Mouse (Mus musculus) frontal cortex, adult 2 months (tissue): ENCODE data around the gene Gtf2h4. TPM values are rescaled to one million over a fixed set of nuclear protein-coding genes. Genes with fewer than 3 reads are reported as not detected.

ENCODE experiments used
- DNase-seq, 2 experiments: peaks; one replicate each; pipeline ENCODE4 v3.0.0; 2022; ENCODE audit warnings: low spot score in 1 of 2; ENCODE audit errors: extremely low spot score in 1 of 2
- polyA plus RNA-seq: library from polyadenylated mRNA; depleted of rRNA; stranded (reverse); fragments of >200 nt; gene quantifications from 2 replicates; pipeline ENCODE4 v1.2.3, GENCODE M21; 2012; rRNA removed

The Gtf2h4 gene
- 26.2 and 26.6 TPM in 2 replicates for polyA plus RNA-seq

GRCm38 (mm10) chr17:35673416-35674035, at the start of gene Gtf2h4:
TSS of gene Gtf2h4 (minus strand) at chr17:35673739.
- peak; percentile 94 to 97 for DNase-seq

- no peak for DNase-seq
Measured at GRCm38 (mm10) chr17:35721676-35722075, 48.1 kb upstream of the Gtf2h4 start.

GRCm38 (mm10) chr17:35720340-35720727, 46.8 kb upstream of the Gtf2h4 start:
- DNase-seq: peak in 1 of 2 experiments; percentile 71

GRCm38 (mm10) chr17:35719616-35720339, 46.2 kb upstream of the Gtf2h4 start:
- DNase-seq: no peak

GRCm38 (mm10) chr17:35717080-35717479, 43.5 kb upstream of the Gtf2h4 start:
- no peak for DNase-seq

- DNase-seq: no peak
Measured at GRCm38 (mm10) chr17:35716114-35716513, 42.6 kb upstream of the Gtf2h4 start.

GRCm38 (mm10) chr17:35710705-35711347, 37.3 kb upstream of the Gtf2h4 start:
- DNase-seq: no peak

- DNase-seq: no peak
Measured at GRCm38 (mm10) chr17:35708611-35709010, 35.1 kb upstream of the Gtf2h4 start.

GRCm38 (mm10) chr17:35707929-35708328, 34.4 kb upstream of the Gtf2h4 start:
- no peak for DNase-seq

GRCm38 (mm10) chr17:35705836-35706235, 32.3 kb upstream of the Gtf2h4 start:
- DNase-seq: no peak

GRCm38 (mm10) chr17:35704621-35705464, 31.3 kb upstream of the Gtf2h4 start, which contains the start of gene Ddr1:
TSS of gene Ddr1 (minus strand) at chr17:35704621.
- DNase-seq: peak in 1 of 2 experiments; percentile 67

GRCm38 (mm10) chr17:35703751-35704271, 30.3 kb upstream of the Gtf2h4 start:
- no peak for DNase-seq

- no peak for DNase-seq
Measured at GRCm38 (mm10) chr17:35703065-35703464, 29.5 kb upstream of the Gtf2h4 start.

- DNase-seq: no peak
Measured at GRCm38 (mm10) chr17:35702605-35703004, 29.1 kb upstream of the Gtf2h4 start.

GRCm38 (mm10) chr17:35701978-35702461, 28.5 kb upstream of the Gtf2h4 start:
- DNase-seq: no peak

- no peak for DNase-seq
Measured at GRCm38 (mm10) chr17:35701203-35701977, 27.9 kb upstream of the Gtf2h4 start.

GRCm38 (mm10) chr17:35700371-35700961, 26.9 kb upstream of the Gtf2h4 start:
- peak in 1 of 2 experiments; percentile 81 for DNase-seq

GRCm38 (mm10) chr17:35699919-35700318, 26.4 kb upstream of the Gtf2h4 start:
- peak; percentile 50 to 69 for DNase-seq

GRCm38 (mm10) chr17:35698501-35698883, 25.0 kb upstream of the Gtf2h4 start:
- no peak for DNase-seq
